Mouse (Mus musculus) heart, embryonic 15.5 days (tissue): ENCODE results near the gene Urah. TPM values are rescaled to one million over a fixed set of nuclear protein-coding genes. Genes with fewer than 3 reads are reported as not detected.

ENCODE experiments used
- ATAC-seq: fragments of 200-750 bp; cut with Nextera tagmentation; replicated peaks from 2 replicates; pipeline ENCODE4 v1.8.0; 2017; ENCODE audit warnings: low read depth, moderate TSS enrichment; ENCODE audit not compliant: insufficient number of reproducible peaks, insufficient read depth, low FRiP score
- H3K27ac ChIP-seq: fragments of 300-500 bp; sonication (generic); 2 replicates; pipeline ENCODE4 v1.5.1; 2015; ENCODE audit warnings: mild to moderate bottlenecking, inconsistent platforms
- H3K27me3 ChIP-seq: fragments of 300-500 bp; sonication (generic); 2 replicates; pipeline ENCODE4 v1.6.1; 2015; ENCODE audit warnings: inconsistent platforms
- H3K36me3 ChIP-seq: fragments of 300-500 bp; sonication (generic); 2 replicates; pipeline ENCODE4 v1.6.1; 2015; ENCODE audit warnings: mild to moderate bottlenecking, inconsistent platforms
- H3K4me1 ChIP-seq: fragments of 300-500 bp; sonication (generic); replicated peaks from 2 replicates; pipeline ENCODE4 v1.6.1; 2015; ENCODE audit warnings: inconsistent platforms
- H3K4me2 ChIP-seq: fragments of 300-500 bp; sonication (generic); 2 replicates; pipeline ENCODE4 v1.6.1; 2015; ENCODE audit warnings: inconsistent platforms, mild to moderate bottlenecking, moderate library complexity
- H3K4me3 ChIP-seq: fragments of 300-500 bp; sonication (generic); 2 replicates; pipeline ENCODE4 v1.5.1; 2015; ENCODE audit warnings: mild to moderate bottlenecking, inconsistent platforms
- H3K9ac ChIP-seq: fragments of 300-500 bp; sonication (generic); 2 replicates; pipeline ENCODE4 v1.6.1; 2015; ENCODE audit warnings: mild to moderate bottlenecking, inconsistent platforms
- H3K9me3 ChIP-seq: fragments of 300-500 bp; sonication (generic); replicated peaks from 2 replicates; pipeline ENCODE4 v1.6.1; 2016; ENCODE audit warnings: inconsistent platforms
- WGBS: fragments of 180-500 bp; shearing (Covaris S2); methylation state at CpG from one replicate; pipeline ENCODE4 v1.1.7; 2015; ENCODE audit warnings: mixed read lengths; 5-methylcytosine and 5-hydroxymethylcytosine counted together
- polyA plus RNA-seq: library from polyadenylated mRNA; unstranded; fragments of >200 nt; fragmentation: Nextera tagmentation; extraction: Ambion mirVana; gene quantifications from 2 replicates; pipeline ENCODE4 v1.2.1, GENCODE M21; 2015

Gene Urah
- polyA plus RNA-seq, 1 experiment from 2014 or later, result 0.68 TPM

GRCm38 (mm10) chr7:140821305-140821652, 13.5 kb upstream of the Urah start:
- Histone ChIP-seq H3K27me3 (no peaks in the 10 kb centered on the region), H3K4me3 (peak overlapping the region; percentile 54), H3K27ac (no peak overlapping the region), H3K4me2 (peak overlapping the region; percentile 85), H3K36me3 (no peaks in the 10 kb centered on the region), H3K9me3 (no peaks in the 10 kb centered on the region), H3K4me1 (peaks cover 9% of the 10 kb centered on the region; the same call in 1 of the 2 replicates), H3K9ac (no peak overlapping the region)
- ATAC-seq, result no peak
- WGBS, result 45% methylated on average over 5 of the region's 5 CpGs

- H3K4me2 ChIP-seq, result peak within 1 kb of the TSS; percentile 85
- H3K9ac ChIP-seq, result peak within 1 kb of the TSS; percentile 60
- no peak within 1 kb of the TSS for H3K27ac ChIP-seq
- no peaks in the 10 kb centered on the region for H3K27me3 ChIP-seq
- H3K36me3 ChIP-seq, result no peaks in the 10 kb centered on the region
- H3K4me1 ChIP-seq, result peaks cover 9% of the 10 kb centered on the region; the same call in 1 of the 2 replicates
- no peak; the same call in 1 of the 2 replicates for ATAC-seq
- peak within 1 kb of the TSS; percentile 54 for H3K4me3 ChIP-seq
- no peaks in the 10 kb centered on the region for H3K9me3 ChIP-seq
- 2% methylated on average over 21 of the region's 21 CpGs for WGBS
Observed at GRCm38 (mm10) chr7:140821653-140822329, 13.0 kb upstream of the Urah start, which contains the start of gene Zfp941. Zfp941 (minus strand) TSS chr7:140822178.

GRCm38 (mm10) chr7:140822731-140823130, 12.1 kb upstream of the Urah start:
- H3K27ac ChIP-seq, result no peak overlapping the region
- ATAC-seq, result no peak
- no peak overlapping the region for H3K4me3 ChIP-seq
- H3K4me2 ChIP-seq, result no peak overlapping the region
- H3K9me3 ChIP-seq, result no peaks in the 10 kb centered on the region
- WGBS, result 89% methylated on average over 4 of the region's 4 CpGs
- no peak overlapping the region for H3K9ac ChIP-seq
- H3K36me3 ChIP-seq, result no peaks in the 10 kb centered on the region
- no peaks in the 10 kb centered on the region for H3K27me3 ChIP-seq
- peaks cover 9% of the 10 kb centered on the region; the same call in 1 of the 2 replicates for H3K4me1 ChIP-seq

DNA sequence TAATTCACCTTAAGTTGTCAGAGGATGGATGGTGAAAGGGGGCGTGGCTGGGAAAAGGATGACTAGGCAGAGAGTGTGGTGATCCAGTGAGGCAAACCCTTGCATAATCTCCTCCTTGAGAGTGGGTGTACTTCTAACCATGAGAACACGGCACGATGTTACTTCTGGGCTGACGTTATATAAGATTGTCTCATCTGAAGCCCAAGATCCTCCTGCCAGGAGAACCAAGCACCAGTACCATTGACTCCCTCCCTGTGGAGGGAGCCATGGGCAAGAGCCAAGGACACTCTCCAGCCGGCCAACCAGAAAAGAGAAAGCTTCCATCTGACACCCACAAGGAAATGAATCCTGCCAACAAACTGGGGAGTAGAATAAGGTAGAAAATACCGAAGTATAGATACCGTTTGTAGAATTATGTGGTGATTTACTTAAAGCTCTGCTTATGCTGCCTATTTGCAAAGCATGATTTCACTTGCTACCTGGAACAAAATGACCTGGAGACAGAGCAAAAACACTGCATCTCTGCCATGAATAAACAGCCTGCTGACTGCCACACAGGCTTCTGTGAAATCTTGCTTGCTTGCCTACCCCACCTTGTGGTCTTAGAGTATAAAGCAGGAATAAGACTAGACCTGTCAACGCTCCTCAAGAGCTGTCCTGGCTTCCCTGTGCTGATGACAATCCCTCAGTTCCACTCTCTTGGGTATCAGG, 6.5 kb upstream of the Urah start:
- peak overlapping the region; percentile 34 for H3K4me2 ChIP-seq
- no peak overlapping the region for H3K27ac ChIP-seq
- peaks cover 4% of the 10 kb centered on the region; the same call in 1 of the 2 replicates for H3K4me1 ChIP-seq
- ATAC-seq, result no peak
- no peak overlapping the region for H3K9ac ChIP-seq
- H3K36me3 ChIP-seq, result no peaks in the 10 kb centered on the region
- H3K9me3 ChIP-seq, result no peaks in the 10 kb centered on the region
- WGBS, result 24% methylated on average over 8 of the region's 8 CpGs
- no peaks in the 10 kb centered on the region for H3K27me3 ChIP-seq
- no peak overlapping the region for H3K4me3 ChIP-seq

- Histone ChIP-seq H3K4me1 (peaks cover 4% of the 10 kb centered on the region; the same call in 1 of the 2 replicates), H3K9me3 (no peaks in the 10 kb centered on the region), H3K36me3 (no peaks in the 10 kb centered on the region), H3K4me3 (no peak overlapping the region), H3K27me3 (peaks cover 7% of the 10 kb centered on the region), H3K27ac (no peak overlapping the region), H3K4me2 (no peak overlapping the region), H3K9ac (no peak overlapping the region)
- WGBS, result 53% methylated on average over 6 of the region's 6 CpGs
- ATAC-seq, result no peak
Observed at GRCm38 (mm10) chr7:140831447-140831846, 3.4 kb upstream of the Urah start.

- Histone ChIP-seq H3K4me1 (peaks cover under 1% of the 10 kb centered on the region; the same call in 1 of the 2 replicates), H3K36me3 (no peaks in the 10 kb centered on the region), H3K27me3 (peaks cover 21% of the 10 kb centered on the region), H3K4me3 (no peak overlapping the region), H3K9ac (no peak overlapping the region), H3K9me3 (no peaks in the 10 kb centered on the region), H3K4me2 (no peak overlapping the region), H3K27ac (no peak overlapping the region)
- ATAC-seq, result no peak
- WGBS, result 81% methylated on average over 4 of the region's 4 CpGs
Observed at GRCm38 (mm10) chr7:140833341-140833740, 1.5 kb upstream of the Urah start.

- no peaks in the 10 kb centered on the region for H3K4me1 ChIP-seq
- no peak for ATAC-seq
- no peak overlapping the region for H3K9ac ChIP-seq
- no peaks in the 10 kb centered on the region for H3K9me3 ChIP-seq
- H3K4me3 ChIP-seq, result no peak overlapping the region
- H3K27ac ChIP-seq, result no peak overlapping the region
- no peaks in the 10 kb centered on the region for H3K36me3 ChIP-seq
- H3K27me3 ChIP-seq, result peaks cover 44% of the 10 kb centered on the region
- H3K4me2 ChIP-seq, result no peak overlapping the region
- 90% methylated on average over 2 of the region's 2 CpGs for WGBS
Observed at GRCm38 (mm10) chr7:140835758-140836087, 905 bp downstream of the Urah start.

- 67% methylated on average over 9 of the region's 9 CpGs for WGBS
- H3K9me3 ChIP-seq, result no peaks in the 10 kb centered on the region
- peaks cover 52% of the 10 kb centered on the region for H3K27me3 ChIP-seq
- no peak for ATAC-seq
- no peak overlapping the region for H3K4me2 ChIP-seq
- H3K4me1 ChIP-seq, result no peaks in the 10 kb centered on the region
- H3K36me3 ChIP-seq, result no peaks in the 10 kb centered on the region
- no peak overlapping the region for H3K27ac ChIP-seq
- H3K4me3 ChIP-seq, result no peak overlapping the region
- H3K9ac ChIP-seq, result no peak overlapping the region
Observed at GRCm38 (mm10) chr7:140836243-140837115, 1.7 kb downstream of the Urah start.

- H3K27ac ChIP-seq, result no peak overlapping the region
- no peak for ATAC-seq
- H3K36me3 ChIP-seq, result no peaks in the 10 kb centered on the region
- H3K4me2 ChIP-seq, result no peak overlapping the region
- 55% methylated on average over 5 of the region's 5 CpGs for WGBS
- no peaks in the 10 kb centered on the region for H3K4me1 ChIP-seq
- peaks cover 83% of the 10 kb centered on the region for H3K27me3 ChIP-seq
- H3K9ac ChIP-seq, result no peak overlapping the region
- no peaks in the 10 kb centered on the region for H3K9me3 ChIP-seq
- no peak overlapping the region for H3K4me3 ChIP-seq
Observed at GRCm38 (mm10) chr7:140839556-140839955, 4.7 kb downstream of the Urah start.

- WGBS, result 35% methylated on average over 19 of the region's 19 CpGs
- no peaks in the 10 kb centered on the region for H3K36me3 ChIP-seq
- H3K27me3 ChIP-seq, result peaks cover 77% of the 10 kb centered on the region
- ATAC-seq, result no peak
- H3K4me2 ChIP-seq, result no peak overlapping the region
- H3K4me3 ChIP-seq, result no peak overlapping the region
- H3K9me3 ChIP-seq, result no peaks in the 10 kb centered on the region
- H3K4me1 ChIP-seq, result peaks cover 5% of the 10 kb centered on the region; the same call in 1 of the 2 replicates
- no peak overlapping the region for H3K27ac ChIP-seq
- H3K9ac ChIP-seq, result no peak overlapping the region
Observed at GRCm38 (mm10) chr7:140840750-140841735, 6.2 kb downstream of the Urah start.
